Mouse (Mus musculus): Measurements from ENCODE around the gene Zfp872.
"Not testable (repeated sequence)": the region's sequence is repeated elsewhere in the genome, so short reads cannot be mapped to it uniquely, and the experiment has no call there.

Zfp872 gene

DNA sequence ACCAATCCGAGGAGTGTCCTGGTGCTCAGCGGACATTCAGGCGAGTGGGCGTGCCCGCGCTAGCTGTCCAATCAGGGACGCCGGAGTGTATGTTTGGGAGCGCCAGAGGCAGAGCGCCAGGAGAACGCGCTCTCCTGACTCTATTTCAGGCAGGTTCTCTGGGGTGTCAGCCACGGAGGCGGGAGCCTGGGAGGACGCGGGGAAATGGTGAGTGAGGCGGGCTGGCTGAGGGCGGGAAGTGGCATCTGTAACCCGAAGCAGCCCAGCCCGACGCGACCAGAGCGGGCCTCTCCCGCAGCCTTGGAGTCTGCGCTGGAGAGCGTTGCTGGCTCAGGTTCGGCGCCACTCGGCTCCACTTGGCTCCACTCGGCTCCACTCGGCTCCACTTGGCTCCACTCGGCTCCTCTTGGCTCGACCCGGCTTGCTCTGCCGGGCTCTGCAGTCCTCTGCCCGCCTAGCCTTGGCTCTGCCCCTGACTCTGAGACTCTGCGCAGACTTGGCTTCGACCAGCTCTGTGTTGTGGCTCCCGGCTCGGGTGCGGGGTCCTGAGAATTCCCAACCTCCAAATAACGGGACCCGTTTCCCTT, at the start of gene Zfp872:
Gene Zfp872, plus strand, starts transcription at position 66 of the 587 bp plus-strand sequence.
- DNase-seq (ENCODE audit: low spot score in 2 of 2): no peak

DNA sequence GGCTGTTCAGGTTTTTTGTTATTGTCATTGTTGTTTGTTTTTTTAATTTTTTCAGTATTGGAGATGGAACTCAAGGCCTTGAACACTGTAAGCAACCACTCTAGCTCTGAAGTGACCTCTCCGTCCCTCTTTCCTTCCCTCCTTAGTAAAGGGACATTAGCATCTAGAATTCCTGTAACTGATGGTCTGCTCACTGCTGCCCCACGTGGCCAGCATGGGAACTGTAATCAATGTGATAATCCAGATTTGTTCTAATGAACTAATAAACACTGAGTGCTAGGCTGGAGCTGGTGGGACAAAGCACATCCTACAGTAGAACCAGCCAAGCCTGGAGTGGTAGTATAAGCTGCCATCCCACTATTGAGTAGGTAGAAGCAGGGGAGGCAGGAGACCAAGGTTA, 49.4 kb upstream of the Zfp872 start:
- no peak for DNase-seq (ENCODE audit: low spot score in 2 of 2)

DNA sequence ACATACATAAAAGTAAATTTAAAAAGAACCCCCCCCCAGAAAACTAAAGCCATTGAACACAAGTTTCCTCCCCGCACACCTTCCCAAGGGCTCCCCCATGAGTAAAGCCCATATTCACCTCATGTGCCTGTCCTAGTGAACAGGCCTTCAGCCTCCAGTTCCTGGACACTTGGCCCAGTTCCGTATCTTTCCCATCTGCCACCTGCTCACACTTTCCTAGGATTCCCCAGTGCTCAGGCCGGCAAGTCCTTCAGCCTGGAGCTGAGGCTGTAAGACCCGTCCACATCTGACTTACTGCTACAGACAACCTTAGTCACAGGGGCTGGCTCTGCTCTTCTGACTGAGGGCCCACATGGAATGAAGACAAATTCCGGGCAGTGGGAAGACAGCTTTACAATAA, 48.1 kb upstream of the Zfp872 start:
- no peak for DNase-seq (ENCODE audit: low spot score in 2 of 2)

DNA sequence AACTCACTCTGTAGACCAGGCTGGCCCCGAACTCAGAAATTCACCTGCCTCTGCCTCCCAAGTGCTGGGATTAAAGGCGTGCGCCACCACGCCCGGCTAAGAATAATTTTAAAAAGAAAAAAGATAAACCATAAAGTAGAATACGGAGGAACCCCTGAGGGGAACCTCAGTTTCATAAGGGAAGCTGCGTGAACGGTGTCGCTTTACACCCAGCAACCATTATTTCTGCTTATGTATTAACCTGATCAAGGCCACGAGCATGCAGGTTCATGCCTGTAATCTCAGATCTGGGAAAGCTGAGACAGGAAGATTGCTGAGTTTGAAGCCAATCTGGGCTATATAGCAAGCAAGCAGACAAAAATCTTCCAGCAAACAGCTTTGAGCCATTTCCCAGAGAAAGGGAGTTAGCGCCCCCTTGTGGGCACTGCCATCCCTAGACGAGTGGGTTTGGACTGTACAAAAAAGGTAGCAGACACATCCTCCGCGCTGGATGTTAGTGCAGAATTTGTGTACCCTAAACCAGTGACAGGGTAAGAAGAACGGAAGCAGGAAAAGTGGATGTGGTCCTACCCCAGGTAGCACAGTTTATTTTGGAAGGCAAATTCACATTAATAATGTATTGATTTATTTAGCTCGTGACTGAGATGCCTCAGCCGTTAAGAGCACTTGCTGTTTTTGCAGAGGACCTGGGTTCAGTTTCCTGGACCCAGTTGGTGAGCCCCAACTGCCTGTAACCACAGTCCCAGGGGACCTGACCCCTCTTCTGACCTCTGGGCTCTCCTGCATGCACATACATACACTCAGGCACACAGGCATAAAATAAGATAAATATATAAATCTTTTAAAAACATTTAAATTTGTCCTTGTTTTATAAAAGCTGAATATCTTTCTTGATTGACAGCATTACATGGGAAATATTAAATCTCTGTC, 44.5 kb upstream of the Zfp872 start:
- DNase-seq (ENCODE audit: low spot score in 2 of 2): peak; percentile 81 to 88

DNA sequence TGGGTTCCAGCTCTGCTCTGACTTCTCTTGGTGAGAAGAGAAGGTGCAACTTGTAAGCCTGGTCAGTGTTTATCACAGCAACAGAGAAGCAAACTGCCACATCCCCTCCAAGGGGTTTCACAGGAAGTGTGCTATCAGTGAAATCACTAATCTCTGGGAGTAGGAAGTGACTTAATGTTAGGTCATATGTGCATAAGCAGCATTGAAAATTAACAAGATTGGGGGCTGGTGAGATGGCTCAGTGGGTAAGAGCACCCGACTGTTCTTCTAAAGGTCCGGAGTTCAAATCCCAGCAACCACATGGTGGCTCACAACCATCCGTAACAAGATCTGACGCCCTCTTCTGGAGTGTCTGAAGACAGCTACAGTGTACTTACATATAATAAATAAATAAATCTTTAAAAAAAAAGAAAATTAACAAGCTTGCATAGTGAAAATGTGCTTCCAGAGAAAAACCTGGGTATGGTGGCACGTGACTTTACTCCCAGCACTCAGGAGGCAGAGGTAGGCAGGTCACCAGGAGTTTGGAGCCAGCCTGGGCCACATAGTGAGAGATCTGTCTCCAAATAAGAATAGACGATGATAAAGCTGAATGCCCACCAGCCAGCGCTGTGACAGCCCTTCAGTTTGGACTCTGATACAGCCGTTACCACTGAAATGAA, 43.5 kb upstream of the Zfp872 start:
- no peak for DNase-seq (ENCODE audit: low spot score in 2 of 2)

DNA sequence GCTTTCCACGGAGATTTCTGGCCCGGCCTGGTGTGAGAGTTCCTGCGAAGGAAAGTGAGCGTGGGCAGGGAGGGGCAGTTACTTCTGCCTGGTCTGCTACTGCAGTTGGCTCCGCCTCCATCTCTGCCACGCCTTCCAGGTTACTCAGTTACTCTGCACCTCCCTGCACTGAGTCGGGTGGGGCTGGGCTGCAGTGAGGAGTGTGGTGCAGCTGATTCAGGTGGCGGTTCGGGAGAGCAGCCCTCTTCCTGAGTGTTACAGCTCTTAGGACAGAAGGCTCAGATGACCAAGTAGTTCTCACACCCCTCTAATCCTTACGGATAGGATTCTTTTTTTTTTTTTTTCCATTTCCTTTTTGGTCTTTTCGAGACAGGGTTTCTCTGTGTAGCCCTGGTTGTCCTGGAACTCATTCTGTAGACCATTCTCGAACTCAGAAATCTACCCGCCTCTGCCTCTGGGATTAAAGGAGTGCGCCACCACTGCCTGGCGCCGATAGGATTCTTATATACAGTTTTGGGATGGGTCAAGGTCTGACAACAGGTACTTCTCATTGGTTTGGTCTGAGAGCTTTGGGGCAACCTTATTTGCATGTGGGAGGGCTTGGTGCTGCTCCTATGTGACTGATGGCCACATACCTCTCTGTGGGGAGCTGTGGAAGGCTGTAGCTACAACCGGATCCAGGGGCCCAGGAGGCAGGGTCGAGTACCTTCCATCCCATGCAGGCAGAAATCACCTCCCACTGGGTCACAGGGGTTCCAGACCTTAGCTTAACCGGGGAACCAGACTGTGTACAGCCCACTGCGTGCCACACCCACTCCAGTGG, 38.3 kb upstream of the Zfp872 start:
- DNase-seq (ENCODE audit: low spot score in 2 of 2): no peak

DNA sequence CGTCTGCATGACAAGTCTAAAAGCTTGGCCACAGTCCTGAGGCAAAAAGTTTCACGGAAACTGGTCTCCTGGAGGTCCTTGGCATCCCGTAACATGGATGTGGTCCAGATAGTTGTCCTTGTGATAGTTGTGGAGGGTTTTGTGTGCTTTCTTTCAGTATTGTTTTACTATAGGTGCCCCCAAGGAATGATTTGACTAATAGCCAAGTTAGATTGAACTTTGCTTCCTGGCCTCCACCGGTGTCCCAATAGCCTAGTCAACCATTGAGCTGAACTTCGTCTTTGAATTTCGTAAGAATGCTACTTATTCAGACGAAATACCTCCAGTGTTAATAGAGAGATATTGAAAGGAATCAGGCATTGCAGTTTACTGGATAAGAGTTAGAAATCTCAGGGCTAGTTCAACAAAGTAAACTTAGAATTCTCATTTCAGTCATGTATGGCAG, 37.6 kb upstream of the Zfp872 start:
- not testable (repeated sequence) for DNase-seq (ENCODE audit: low spot score in 2 of 2)

DNA sequence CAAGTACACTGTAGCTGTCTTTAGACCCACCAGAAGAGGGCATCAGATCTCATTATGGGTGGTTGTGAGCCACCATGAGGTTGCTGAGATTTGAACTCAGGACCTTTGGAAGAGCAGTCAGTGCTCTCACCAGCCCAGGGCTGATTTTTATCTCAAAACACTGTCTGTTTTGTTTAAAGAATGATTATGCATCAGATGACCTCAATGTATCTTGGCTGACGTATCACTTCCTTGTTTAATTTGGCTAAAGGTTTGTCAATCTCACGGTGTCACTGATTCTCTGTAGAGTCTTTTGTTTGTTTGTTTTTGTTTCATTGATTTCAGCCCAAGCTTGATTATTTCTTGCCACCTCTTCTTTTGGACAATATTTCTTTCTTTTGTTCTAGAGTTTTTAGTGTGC, 36.9 kb upstream of the Zfp872 start:
- DNase-seq (ENCODE audit: low spot score in 2 of 2): no peak

DNA sequence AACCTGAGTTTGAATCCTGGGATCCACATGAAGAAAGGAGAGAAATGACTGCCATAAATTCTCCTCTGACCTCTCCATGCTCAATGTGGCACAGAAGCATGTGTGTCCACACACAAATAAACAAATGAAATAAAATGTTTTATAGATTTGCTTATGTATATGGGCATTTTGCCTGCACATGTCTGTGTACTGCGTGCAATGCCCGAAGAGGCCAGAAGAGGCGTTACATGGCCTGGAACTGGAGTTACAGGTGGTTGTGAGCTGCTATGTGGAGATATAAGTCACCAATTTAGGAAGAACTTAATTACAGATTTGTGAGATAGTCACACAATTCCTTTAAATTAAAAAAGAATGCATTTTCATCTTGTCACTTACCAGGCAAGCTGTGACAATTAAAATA, 34.1 kb upstream of the Zfp872 start:
- no peak for DNase-seq (ENCODE audit: low spot score in 2 of 2)

DNA sequence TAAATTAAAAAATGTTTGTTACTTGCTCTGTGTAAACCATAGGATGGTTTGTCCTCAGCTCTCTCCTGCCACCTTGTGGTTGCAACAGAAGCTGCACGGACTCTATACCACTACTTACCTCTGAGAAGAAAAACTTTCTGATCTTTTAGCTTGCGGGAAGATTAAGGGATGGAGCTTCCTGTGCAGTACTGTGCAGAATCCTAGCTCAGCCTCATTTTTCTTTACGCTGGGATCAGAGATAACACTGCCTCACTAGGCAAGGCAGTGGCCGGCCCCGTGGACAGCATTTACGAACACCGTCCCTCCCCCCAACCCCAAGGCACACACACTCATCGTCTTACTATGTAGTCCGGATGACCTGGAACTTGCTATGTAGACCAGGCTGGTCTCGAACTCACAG, 32.3 kb upstream of the Zfp872 start:
- DNase-seq (ENCODE audit: low spot score in 2 of 2): peak; percentile 61 to 76

DNA sequence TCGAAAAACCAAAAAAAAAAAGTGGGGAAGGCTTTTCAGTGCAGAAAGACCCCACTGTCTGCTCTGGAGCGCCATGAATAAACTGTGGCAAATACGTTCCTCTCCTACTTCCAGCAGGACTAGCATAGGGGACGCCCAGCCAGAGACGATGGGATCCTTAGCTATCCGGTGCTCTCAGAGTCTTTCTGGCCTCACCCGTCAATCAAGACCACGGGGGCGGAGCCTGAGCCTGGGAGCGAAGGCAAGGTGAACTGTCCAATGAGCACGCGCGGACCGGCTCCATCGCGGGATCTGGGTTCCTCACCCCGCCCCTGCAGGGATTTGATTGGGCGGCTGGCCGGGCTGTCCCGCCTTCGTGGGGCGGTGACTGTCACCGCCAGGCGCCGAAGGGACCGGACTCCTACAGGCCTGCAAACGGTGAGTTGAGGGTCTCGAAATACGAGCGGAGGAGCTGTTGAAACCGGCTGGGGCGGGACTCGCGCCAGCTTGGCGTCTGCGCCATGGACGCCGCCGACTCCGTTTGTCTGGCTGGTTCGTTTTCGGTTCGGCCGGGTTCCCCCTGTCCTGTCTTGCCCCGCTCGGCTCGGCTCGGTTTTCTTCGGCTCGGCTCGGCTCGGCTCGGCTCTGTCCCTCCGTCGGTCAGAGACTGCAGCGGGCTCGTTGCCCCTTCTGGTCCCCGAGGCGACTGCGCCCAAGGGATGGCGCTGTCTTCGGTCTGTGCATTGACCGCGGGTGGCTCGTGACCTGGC, 31.2 kb upstream of the Zfp872 start, which contains the start of gene Pigyl:
Gene Pigyl, plus strand, starts transcription at position 350 of the 749 bp plus-strand sequence.
- DNase-seq (ENCODE audit: low spot score in 2 of 2): peak; percentile 97

DNA sequence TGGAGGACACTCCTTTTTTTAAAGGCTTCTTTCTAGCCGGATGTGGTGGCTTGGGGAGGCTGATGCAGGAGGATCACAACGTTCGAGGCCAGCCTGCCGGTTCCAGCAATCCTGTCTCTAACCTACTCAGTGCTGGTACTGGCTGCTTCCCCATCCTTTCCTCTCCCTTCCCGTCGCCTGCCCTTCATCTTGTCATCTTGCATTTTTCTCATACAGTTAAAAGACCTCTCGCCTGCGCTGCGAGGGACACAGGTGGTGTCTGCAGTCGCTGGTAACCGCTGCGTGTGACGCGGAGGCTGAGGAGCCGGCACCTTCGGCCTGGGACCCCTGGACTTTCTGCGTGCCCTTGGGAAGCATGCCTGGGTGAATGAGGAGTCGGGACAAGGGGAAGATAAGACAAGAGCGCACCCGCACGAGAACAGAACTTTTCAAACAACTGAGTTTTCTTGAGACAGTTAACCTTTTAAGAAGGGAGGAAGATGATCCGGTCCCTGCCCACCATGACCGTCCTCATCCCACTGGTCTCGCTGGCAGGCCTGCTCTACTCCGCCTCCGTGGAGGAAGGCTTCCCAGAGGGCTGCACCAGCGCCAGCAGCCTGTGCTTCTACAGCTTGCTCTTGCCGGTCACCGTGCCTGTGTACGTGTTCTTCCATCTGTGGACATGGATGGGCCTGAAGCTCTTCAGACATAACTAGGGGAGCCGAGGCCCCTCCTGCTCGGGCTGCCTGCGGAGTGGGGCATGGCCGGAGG, 30.2 kb upstream of the Zfp872 start:
- DNase-seq (ENCODE audit: low spot score in 2 of 2): no peak

DNA sequence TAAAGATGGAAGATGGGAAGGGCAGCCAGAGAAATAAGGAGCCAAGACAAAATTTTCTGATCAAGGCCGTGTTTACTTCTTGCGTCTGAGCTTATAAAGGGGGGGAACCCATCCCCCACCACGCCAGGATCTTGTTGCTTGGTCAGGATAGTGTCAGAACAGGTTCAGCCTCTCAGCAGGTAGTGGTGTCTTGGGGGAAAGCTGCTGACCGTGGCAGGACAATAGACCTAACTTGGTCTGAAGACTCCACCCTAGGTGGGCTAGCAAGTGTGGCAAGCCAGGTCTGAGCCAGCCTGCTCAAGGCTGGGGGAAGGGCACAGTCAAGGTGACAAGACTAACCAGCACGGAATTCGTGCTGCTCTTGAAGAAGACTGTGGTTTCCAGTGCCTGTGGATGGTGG, 26.6 kb upstream of the Zfp872 start:
- no peak for DNase-seq (ENCODE audit: low spot score in 2 of 2)

DNA sequence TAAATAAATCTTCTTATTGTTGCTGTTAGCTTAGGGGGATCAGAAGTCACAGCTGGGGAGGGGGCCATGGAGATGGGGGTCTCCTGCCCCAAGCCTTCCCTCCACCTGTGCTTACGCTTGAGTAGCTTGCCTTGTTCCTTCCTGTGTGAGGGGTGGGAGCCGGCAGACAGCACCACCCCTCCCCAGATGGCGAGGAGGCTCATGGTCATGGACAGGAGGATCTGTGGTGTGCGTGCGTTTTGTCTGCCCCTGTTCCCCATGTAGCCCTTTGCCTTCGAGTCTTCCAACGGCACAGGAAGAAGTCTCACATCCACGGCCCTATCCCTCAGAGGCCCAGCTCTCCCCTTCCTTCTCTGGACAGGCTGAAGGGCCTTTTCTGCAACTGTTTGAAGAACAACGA, 25.6 kb upstream of the Zfp872 start:
- DNase-seq (ENCODE audit: low spot score in 2 of 2): no peak

DNA sequence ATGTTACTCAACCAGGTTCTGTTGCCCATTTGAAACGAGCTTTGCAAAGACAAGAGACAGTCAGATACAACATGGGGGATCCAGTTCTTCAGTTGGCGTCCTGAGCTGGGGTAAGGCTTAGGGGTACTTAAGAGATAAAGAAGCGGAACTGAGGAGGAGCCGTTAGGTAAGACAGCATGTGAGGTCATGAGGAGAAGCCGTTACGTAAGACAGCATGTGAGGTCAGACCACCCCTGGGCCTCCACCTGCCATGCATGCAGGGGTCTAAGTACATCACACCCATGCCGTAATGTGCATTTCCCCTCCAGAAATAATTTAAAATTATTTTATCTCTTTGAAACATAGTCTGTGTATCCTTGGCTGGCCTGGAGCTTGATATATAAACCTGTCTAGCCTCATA, 25.0 kb upstream of the Zfp872 start:
- no peak for DNase-seq (ENCODE audit: low spot score in 2 of 2)

DNA sequence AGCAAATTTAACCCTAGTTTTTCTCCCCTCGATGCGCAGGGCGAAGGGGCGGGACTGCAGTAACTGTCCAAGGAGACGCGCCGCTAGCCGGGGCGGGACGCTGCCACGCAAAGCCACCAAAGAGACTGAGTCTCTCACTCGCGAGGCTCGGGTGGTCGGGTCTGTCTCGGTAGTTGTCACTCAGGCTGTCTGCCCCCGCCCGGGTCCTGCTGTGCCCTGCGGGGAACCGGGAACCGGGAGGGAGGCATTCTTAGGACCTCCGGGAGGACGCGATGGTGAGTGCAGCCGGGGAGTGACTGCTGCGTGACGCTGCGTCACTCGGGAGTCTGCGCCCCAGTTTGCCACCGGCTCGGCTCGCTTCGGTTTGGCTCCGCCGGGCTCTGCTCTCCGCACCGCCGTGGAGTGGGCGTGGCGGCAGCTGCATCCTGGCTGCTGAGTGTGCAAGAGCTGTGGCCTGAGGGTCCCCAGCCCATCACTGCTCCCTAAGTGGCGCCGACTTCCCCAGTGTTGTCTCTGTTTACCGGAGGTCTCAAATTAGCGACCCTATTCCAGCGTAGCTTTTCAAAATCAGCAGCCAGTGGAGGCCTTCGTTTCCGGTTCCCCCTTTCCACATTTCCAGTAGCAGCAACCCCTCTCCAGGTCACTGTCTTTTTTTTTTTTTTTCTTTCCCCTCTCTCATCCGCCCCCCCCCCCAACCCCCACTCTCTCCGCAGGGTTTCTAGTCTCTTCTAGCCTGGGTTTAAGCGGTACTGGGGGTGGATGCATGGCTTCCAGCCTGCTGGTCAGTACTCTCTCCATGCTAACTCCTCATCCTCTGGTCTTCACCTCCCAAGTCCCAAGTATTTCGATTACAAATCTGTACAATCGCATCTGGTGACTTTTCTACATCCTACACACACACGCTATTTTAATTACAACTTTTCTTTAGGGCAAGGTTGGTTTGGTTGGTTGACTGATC, 22.9 kb upstream of the Zfp872 start:
- DNase-seq (ENCODE audit: low spot score in 2 of 2): no peak

DNA sequence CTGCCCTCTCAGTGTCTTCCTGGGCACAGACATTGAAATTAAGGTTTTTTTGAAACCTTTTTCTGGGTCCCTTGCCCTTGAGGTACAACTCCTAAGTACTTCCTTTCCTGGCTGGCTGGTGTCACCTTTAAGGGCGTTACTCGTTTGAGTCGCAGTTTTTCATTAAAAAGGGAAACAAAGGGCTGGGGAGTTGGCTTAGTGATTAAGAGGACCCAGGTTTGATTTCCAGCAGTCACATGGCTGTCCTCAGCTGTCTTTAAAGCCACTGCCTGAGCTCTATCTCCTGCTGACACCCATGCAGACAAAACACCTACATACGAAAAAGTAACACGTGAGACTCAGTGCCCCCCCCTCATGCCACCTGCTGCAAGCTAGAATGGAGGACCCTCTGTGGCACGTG, 21.9 kb upstream of the Zfp872 start:
- DNase-seq (ENCODE audit: low spot score in 2 of 2): no peak

DNA sequence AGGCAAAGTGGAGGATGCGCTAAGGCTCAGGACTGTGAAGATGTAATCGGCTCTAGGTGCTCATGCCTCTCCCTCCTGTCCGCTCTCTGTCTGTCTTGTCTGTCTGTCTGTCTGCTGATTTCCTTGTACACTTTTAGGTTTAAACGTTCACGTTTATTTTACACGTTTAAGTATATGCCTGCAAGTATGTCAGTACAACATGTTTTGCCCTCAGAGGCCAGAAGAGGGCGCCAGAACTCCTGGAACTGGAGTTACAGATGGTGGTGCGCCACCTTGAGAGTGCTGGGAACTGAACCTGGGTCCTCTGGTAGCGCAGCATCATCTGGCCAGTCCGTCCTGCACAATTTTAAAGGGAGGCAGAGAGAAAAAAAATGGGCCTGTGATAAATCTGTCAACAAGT, 21.2 kb upstream of the Zfp872 start:
- no peak for DNase-seq (ENCODE audit: low spot score in 2 of 2)

DNA sequence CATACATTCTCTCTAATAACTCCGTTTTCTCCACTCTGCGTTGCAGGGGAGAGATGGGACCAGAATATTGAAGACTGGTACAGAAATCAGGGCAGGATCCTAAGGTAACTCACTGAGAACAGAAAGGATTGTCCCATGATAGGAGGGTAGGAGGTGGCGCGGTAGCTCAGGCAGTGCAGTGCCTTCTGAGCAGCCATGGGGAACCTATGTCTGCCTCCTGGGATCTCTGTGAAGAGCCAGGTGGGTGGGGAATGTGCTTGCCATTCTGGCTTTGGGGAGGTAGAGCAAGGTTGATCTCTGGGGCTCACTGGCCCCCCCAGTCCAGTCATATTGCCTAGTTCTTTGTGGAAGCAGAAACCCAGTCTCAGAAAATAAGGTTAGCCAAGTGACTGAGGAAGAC, 20.1 kb upstream of the Zfp872 start:
- DNase-seq (ENCODE audit: low spot score in 2 of 2): no peak

All from natural killer cell, adult 2 months (primary cell).